Mouse (Mus musculus) ES-Bruce4 (cell line): ENCODE results near the gene Lrrtm1. TPM values are rescaled to one million over a fixed set of nuclear protein-coding genes. Genes with fewer than 3 reads are reported as not detected.

Experiments
- H3K27ac ChIP-seq: 2 replicates; pipeline ENCODE4 v1.5.1; 2012; ENCODE audit warnings: low read length, inconsistent platforms; ENCODE audit not compliant: insufficient read depth
- H3K27me3 ChIP-seq: 2 replicates; pipeline ENCODE4 v1.6.1; 2012; ENCODE audit warnings: mild to moderate bottlenecking, low read length, inconsistent platforms; ENCODE audit not compliant: control insufficient read depth, poor library complexity, insufficient read depth, severe bottlenecking
- H3K36me3 ChIP-seq: 2 replicates; pipeline ENCODE4 v1.6.1; 2012; ENCODE audit warnings: inconsistent platforms, mild to moderate bottlenecking, low read length, moderate library complexity; ENCODE audit not compliant: control insufficient read depth, poor library complexity, insufficient read depth, severe bottlenecking
- H3K4me1 ChIP-seq: one replicate; pipeline ENCODE4 v1.8.1; 2011; ENCODE audit warnings: low read length; ENCODE audit not compliant: control insufficient read depth, insufficient read depth
- H3K4me3 ChIP-seq: 2 replicates; pipeline ENCODE4 v1.5.1; 2011; ENCODE audit warnings: low read depth, mild to moderate bottlenecking, low read length
- H3K9ac ChIP-seq: 2 replicates; pipeline ENCODE4 v1.6.1; 2012; ENCODE audit warnings: low read depth, mild to moderate bottlenecking, inconsistent platforms; ENCODE audit not compliant: poor library complexity, severe bottlenecking
- H3K9me3 ChIP-seq: replicated peaks from 2 replicates; pipeline ENCODE4 v1.6.1; 2012; ENCODE audit warnings: mild to moderate bottlenecking, low read length, inconsistent platforms; ENCODE audit not compliant: control insufficient read depth, poor library complexity, insufficient read depth, severe bottlenecking
- CTCF ChIP-seq: IDR thresholded peaks from one replicate; pipeline ENCODE4 v1.8.1; 2011; ENCODE audit warnings: low read depth, low read length
- EP300 ChIP-seq: IDR thresholded peaks from 2 replicates; pipeline ENCODE4 v1.6.1; 2011; ENCODE audit warnings: low read depth, low read length; ENCODE audit not compliant: insufficient read depth
- POLR2A ChIP-seq: IDR thresholded peaks from one replicate; pipeline ENCODE4 v1.8.1; 2011; ENCODE audit warnings: low read length; ENCODE audit not compliant: insufficient read depth
- polyA plus RNA-seq: library from polyadenylated mRNA; stranded (reverse); fragments of >200 nt; gene quantifications from 2 replicates; pipeline ENCODE4 v1.2.4, GENCODE M21; 2011; ENCODE audit warnings: low read depth; ENCODE audit not compliant: missing spikeins, insufficient read depth, insufficient read length

Gene Lrrtm1
- polyA plus RNA-seq, 1 experiment, result not detected

GRCm38 (mm10) chr6:77288402-77288801 lies 45.9 kb downstream of the Lrrtm1 start:
- Histone ChIP-seq H3K9ac (no peak overlapping the region), H3K36me3 (no peaks in the 10 kb centered on the region), H3K9me3 (no peaks in the 10 kb centered on the region), H3K27ac (no peak overlapping the region), H3K27me3 (no peaks in the 10 kb centered on the region), H3K4me1 (no peaks in the 10 kb centered on the region), H3K4me3 (no peak overlapping the region)
- TF ChIP-seq EP300, result no peak

GRCm38 (mm10) chr6:77291415-77291814 lies 48.9 kb downstream of the Lrrtm1 start:
- Histone ChIP-seq H3K9ac (no peak overlapping the region), H3K27me3 (no peaks in the 10 kb centered on the region), H3K9me3 (no peaks in the 10 kb centered on the region), H3K4me1 (no peaks in the 10 kb centered on the region), H3K4me3 (no peak overlapping the region), H3K27ac (no peak overlapping the region), H3K36me3 (no peaks in the 10 kb centered on the region)
- no peak for TF ChIP-seq CTCF
- TF ChIP-seq EP300, result no peak
- TF ChIP-seq POLR2A, result no peak

- Histone ChIP-seq H3K4me1 (no peaks in the 10 kb centered on the region), H3K9ac (no peak overlapping the region), H3K27me3 (no peaks in the 10 kb centered on the region), H3K36me3 (no peaks in the 10 kb centered on the region), H3K9me3 (no peaks in the 10 kb centered on the region), H3K4me3 (no peak overlapping the region), H3K27ac (no peak overlapping the region)
- TF ChIP-seq EP300 (no peak), CTCF (no peak), POLR2A (no peak)
Observed at GRCm38 (mm10) chr6:77301305-77301704, 58.8 kb downstream of the Lrrtm1 start.

DNA sequence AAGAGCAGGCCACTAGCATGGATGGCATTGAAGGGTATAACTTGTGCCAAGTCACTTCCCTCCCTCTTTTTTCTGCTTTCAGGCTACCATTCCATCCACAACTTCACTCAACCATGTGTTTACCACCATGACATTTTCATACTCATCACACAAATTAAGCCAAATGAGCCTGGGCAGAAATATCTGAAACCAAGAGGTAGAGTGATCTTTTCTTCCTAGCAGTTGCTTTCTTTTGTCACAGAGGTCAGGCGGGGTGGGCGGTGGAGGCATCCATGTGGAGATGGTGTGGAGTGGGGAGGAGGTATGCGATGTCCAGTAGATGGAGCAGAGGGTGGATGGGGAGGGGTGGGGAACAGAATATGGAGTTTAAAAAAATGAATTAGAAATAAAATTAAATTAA lies 64.3 kb downstream of the Lrrtm1 start:
- H3K9me3 ChIP-seq, result no peaks in the 10 kb centered on the region
- no peaks in the 10 kb centered on the region for H3K36me3 ChIP-seq
- H3K27me3 ChIP-seq, result no peaks in the 10 kb centered on the region
- TF ChIP-seq EP300 (no peak), POLR2A (no peak), CTCF (no peak)
- H3K4me3 ChIP-seq, result no peak overlapping the region
- no peaks in the 10 kb centered on the region for H3K4me1 ChIP-seq
- H3K9ac ChIP-seq, result no peak overlapping the region
- H3K27ac ChIP-seq, result no peak overlapping the region
